Mouse (Mus musculus) forebrain, embryonic 14.5 days (tissue): ENCODE measurements at regions not wholly inside any gene's neighbourhood (a gene's known extent, or its start where the extent isn't known, plus 50 kb on each side); places are given as distances from the start of the nearest gene placed in this dataset.

Experiments
- ATAC-seq: fragments of 200-750 bp; cut with Nextera tagmentation; 2 replicates; pipeline ENCODE4 v1.8.0; 2017; ENCODE audit warnings: mild to moderate bottlenecking, moderate library complexity
- DNase-seq: peaks from one replicate; pipeline ENCODE4 v3.0.0-alpha.2; 2015; ENCODE audit warnings: low spot score
- H3K27ac ChIP-seq: fragments of 300-500 bp; sonication (generic); 2 replicates; pipeline ENCODE4 v1.5.1; 2014; ENCODE audit warnings: low read depth, mild to moderate bottlenecking, control low read depth, low read length, moderate library complexity
- H3K27me3 ChIP-seq: fragments of 300-500 bp; sonication (generic); replicated peaks from 2 replicates; pipeline ENCODE4 v1.6.1; 2014; ENCODE audit warnings: low read length, control low read depth, mixed read lengths; ENCODE audit not compliant: control insufficient read depth, insufficient read depth
- H3K36me3 ChIP-seq: fragments of 300-500 bp; sonication (generic); 2 replicates; pipeline ENCODE4 v1.6.1; 2014; ENCODE audit warnings: low read length, control low read depth; ENCODE audit not compliant: control insufficient read depth, insufficient read depth
- H3K4me1 ChIP-seq: fragments of 300-500 bp; sonication (generic); 2 replicates; pipeline ENCODE4 v1.6.1; 2014; ENCODE audit warnings: antibody characterized with exemption, low read length, control low read depth; ENCODE audit not compliant: control insufficient read depth, insufficient read depth
- H3K4me2 ChIP-seq: fragments of 300-500 bp; sonication (generic); 2 replicates; pipeline ENCODE4 v1.6.1; 2014; ENCODE audit warnings: mild to moderate bottlenecking, control low read depth, low read length
- H3K4me3 ChIP-seq: fragments of 300-500 bp; sonication (generic); 2 replicates; pipeline ENCODE4 v1.5.1; 2014; ENCODE audit warnings: low read depth, low read length, control low read depth
- H3K9ac ChIP-seq: fragments of 300-500 bp; sonication (generic); 2 replicates; pipeline ENCODE4 v1.6.1; 2014; ENCODE audit warnings: mild to moderate bottlenecking, low read length, control low read depth, moderate library complexity
- H3K9me3 ChIP-seq: fragments of 300-500 bp; sonication (generic); replicated peaks from 2 replicates; pipeline ENCODE4 v1.6.1; 2016; ENCODE audit warnings: low read length, control low read depth, mixed read lengths; ENCODE audit not compliant: control insufficient read depth
- WGBS: fragments of 180-500 bp; shearing (Covaris S2); extraction: QIAGEN DNeasy Blood & Tissue Kit; methylation state at CpG from one replicate; pipeline ENCODE4 v1.1.7; 2014; 5-methylcytosine and 5-hydroxymethylcytosine counted together

GRCm38 (mm10) chr8:82265745-82266144 is 137.3 kb downstream of the Il15 start:
- peak; percentile 8 for DNase-seq

GRCm38 (mm10) chr8:82262196-82262595 is 140.8 kb downstream of the Il15 start:
- WGBS = 63% methylated on average over 4 of the region's 4 CpGs
- Histone ChIP-seq H3K4me3 (no peak overlapping the region), H3K27me3 (no peaks in the 10 kb centered on the region), H3K4me2 (no peak overlapping the region), H3K9me3 (no peaks in the 10 kb centered on the region), H3K9ac (no peak overlapping the region), H3K27ac (no peak overlapping the region), H3K36me3 (no peaks in the 10 kb centered on the region), H3K4me1 (no peaks in the 10 kb centered on the region)
- ATAC-seq = no peak
- no peak for DNase-seq

More at GRCm38 (mm10) chr8:82265745-82266144, 137.3 kb downstream of the Il15 start:
- ATAC-seq = peak; percentile 37; the same call in 1 of the 2 replicates
- no peak overlapping the region for H3K4me2 ChIP-seq
- no peak overlapping the region for H3K27ac ChIP-seq
- H3K27me3 ChIP-seq = no peaks in the 10 kb centered on the region
- H3K9me3 ChIP-seq = no peaks in the 10 kb centered on the region
- H3K4me1 ChIP-seq = no peaks in the 10 kb centered on the region
- no peak overlapping the region for H3K4me3 ChIP-seq
- 78% methylated on average over 3 of the region's 3 CpGs for WGBS
- no peaks in the 10 kb centered on the region for H3K36me3 ChIP-seq
- H3K9ac ChIP-seq = no peak overlapping the region

DNA sequence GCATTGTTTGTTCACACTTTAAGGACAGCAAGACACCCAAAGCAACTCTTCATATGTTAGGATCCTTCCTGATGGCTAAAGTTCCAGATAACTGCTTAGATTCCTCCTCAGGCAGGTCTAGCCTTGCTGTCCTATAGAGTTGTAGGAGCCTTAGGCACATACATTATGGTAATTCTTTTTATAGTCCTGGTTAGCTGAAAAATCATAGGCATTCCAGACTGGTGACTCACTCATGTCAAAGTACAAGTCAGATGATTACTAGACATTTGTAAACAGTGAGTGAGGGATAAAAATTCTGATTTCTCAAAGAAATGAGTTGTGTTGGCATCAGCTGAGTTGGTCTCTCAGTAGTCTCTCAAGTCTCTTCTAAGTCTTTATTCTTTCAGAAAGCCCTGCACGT is 142.4 kb downstream of the Il15 start:
- no peaks in the 10 kb centered on the region for H3K4me1 ChIP-seq
- DNase-seq = no peak
- H3K9me3 ChIP-seq = no peaks in the 10 kb centered on the region
- no peak for ATAC-seq
- no peak overlapping the region for H3K4me3 ChIP-seq
- WGBS = 80% methylated on average over 1 of the region's 1 CpGs
- no peaks in the 10 kb centered on the region for H3K27me3 ChIP-seq
- no peak overlapping the region for H3K27ac ChIP-seq
- no peaks in the 10 kb centered on the region for H3K36me3 ChIP-seq
- H3K4me2 ChIP-seq = no peak overlapping the region
- H3K9ac ChIP-seq = no peak overlapping the region

- no peak for DNase-seq
- H3K27ac ChIP-seq = no peak overlapping the region
- no peaks in the 10 kb centered on the region for H3K27me3 ChIP-seq
- 92% methylated on average over 2 of the region's 2 CpGs for WGBS
- H3K4me2 ChIP-seq = no peak overlapping the region
- H3K36me3 ChIP-seq = no peaks in the 10 kb centered on the region
- no peak overlapping the region for H3K9ac ChIP-seq
- no peaks in the 10 kb centered on the region for H3K9me3 ChIP-seq
- H3K4me3 ChIP-seq = no peak overlapping the region
- no peak for ATAC-seq
- H3K4me1 ChIP-seq = no peaks in the 10 kb centered on the region
These were observed 147.2 kb downstream of the Il15 start for GRCm38 (mm10) chr8:82255815-82256214.

GRCm38 (mm10) chr8:82252406-82252805 is 150.6 kb downstream of the Il15 start:
- no peak for DNase-seq
- H3K9ac ChIP-seq = no peak overlapping the region
- H3K9me3 ChIP-seq = no peaks in the 10 kb centered on the region
- H3K36me3 ChIP-seq = no peaks in the 10 kb centered on the region
- ATAC-seq = no peak
- no peak overlapping the region for H3K4me3 ChIP-seq
- no peaks in the 10 kb centered on the region for H3K4me1 ChIP-seq
- no peak overlapping the region for H3K4me2 ChIP-seq
- H3K27ac ChIP-seq = no peak overlapping the region
- H3K27me3 ChIP-seq = no peaks in the 10 kb centered on the region

DNA sequence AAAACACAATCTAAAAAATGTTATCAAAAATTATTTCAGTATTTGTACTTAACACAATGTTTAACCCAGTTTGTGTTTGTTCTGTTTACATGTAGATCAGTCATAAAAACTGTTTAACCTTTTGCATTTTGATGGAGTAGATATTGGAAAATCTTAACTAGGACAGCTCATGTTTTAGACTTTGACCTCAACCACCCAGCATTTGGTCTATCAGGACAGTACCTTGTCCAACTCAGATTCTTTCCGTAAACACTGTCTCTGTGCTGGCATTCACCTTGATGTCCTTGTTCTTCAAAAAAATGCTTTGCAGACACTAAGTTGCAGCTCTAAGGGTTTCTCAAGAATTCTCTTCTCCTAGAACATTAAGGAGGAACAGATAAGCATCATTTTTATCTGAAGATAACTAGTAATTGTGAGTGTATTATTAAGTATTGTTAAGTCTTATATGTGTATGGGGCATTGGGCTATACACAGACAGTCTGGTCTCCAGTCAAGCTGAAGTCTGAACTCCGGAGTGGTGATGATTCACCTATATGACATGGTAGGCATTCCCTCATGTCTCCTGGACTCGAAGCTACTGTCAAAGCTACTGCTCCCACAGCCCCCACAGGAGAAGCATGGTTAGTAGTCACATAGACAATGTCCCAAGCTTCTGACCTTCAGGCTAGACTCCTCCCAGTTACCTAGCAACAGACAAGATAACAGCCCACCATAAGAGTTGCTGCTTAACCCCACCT is 153.0 kb downstream of the Il15 start:
- Histone ChIP-seq H3K4me3 (no peak overlapping the region), H3K9ac (no peak overlapping the region), H3K27ac (no peak overlapping the region), H3K4me2 (no peak overlapping the region), H3K27me3 (no peaks in the 10 kb centered on the region), H3K9me3 (no peaks in the 10 kb centered on the region), H3K36me3 (no peaks in the 10 kb centered on the region), H3K4me1 (no peaks in the 10 kb centered on the region)
- DNase-seq = no peak
- no peak for ATAC-seq
- 86% methylated on average over 3 of the region's 3 CpGs for WGBS

DNA sequence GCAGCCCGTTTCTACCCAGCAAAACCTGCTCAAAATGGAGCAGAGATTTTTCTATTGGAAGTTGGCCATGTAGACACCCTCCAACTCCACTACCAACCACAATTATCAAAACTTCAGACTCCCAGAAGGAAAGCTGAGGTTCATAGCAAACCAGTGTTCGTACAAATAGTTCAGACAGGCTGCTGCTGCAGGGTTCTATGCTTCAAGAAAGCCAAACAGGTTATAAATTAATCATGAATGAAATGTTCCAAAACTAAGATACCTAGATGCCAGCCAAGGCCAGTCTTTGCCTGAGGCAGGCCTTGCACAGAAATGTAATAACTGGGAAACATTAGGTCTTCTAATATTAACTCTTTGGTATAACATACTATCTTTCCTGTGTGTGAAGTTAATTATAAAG is 158.9 kb downstream of the Il15 start:
- Histone ChIP-seq H3K9me3 (no peaks in the 10 kb centered on the region), H3K36me3 (no peaks in the 10 kb centered on the region), H3K27me3 (no peaks in the 10 kb centered on the region), H3K9ac (no peak overlapping the region), H3K4me2 (no peak overlapping the region), H3K27ac (no peak overlapping the region), H3K4me3 (no peak overlapping the region), H3K4me1 (no peaks in the 10 kb centered on the region)
- WGBS = 78% methylated on average over 2 of the region's 2 CpGs
- ATAC-seq = no peak
- DNase-seq = no peak

DNA sequence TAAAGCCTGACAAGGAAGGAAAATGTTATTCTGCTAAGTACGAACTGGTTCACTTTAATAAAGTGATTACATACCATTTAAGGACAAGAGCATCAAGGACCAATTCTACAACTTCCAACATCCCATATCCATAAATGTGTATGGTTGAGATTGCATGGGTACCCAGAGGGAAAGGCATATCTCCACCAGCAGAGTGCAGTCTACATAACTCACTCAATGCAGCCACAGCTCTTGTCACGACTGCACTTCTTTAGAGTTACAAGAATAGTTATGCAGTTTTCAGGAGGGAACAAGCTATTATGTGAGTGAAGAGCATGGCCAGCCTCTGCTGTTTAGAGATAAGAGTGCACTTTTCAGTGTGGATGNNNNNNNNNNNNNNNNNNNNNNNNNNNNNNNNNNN is 173.1 kb downstream of the Il15 start:
- H3K36me3 ChIP-seq = no peaks in the 10 kb centered on the region
- ATAC-seq = no peak
- no peak overlapping the region for H3K4me2 ChIP-seq
- H3K9me3 ChIP-seq = no peaks in the 10 kb centered on the region
- no peaks in the 10 kb centered on the region for H3K4me1 ChIP-seq
- no peak overlapping the region for H3K9ac ChIP-seq
- WGBS = 75% methylated on average over 2 of the region's 2 CpGs
- no peaks in the 10 kb centered on the region for H3K27me3 ChIP-seq
- no peak for DNase-seq
- H3K27ac ChIP-seq = no peak overlapping the region
- no peak overlapping the region for H3K4me3 ChIP-seq

DNA sequence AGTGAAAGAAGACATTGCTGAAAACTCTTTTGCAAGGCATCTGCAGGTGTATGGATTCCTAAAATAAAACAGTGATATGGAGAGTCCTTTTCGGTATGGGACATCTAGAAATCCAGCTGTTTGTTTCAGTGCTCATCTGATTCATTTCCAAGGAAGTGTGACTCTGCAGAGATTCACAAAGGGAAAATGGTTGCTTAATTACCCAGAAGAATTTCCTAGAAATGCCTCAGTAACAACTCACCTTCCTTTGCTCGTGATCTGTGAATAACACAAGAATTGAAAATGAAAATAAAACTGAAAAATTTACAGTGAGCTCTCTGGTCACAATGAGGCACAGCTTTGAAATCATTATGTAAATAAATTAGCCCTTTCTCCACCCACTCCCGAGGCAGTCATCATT is 201.3 kb downstream of the Il15 start:
- ATAC-seq = no peak
- WGBS = 44% methylated on average over 3 of the region's 3 CpGs

More for the DNA sequence above, 201.3 kb downstream of the Il15 start:
- Histone ChIP-seq H3K27me3 (no peaks in the 10 kb centered on the region), H3K4me2 (no peak overlapping the region), H3K4me3 (no peak overlapping the region), H3K36me3 (no peaks in the 10 kb centered on the region), H3K4me1 (no peaks in the 10 kb centered on the region), H3K27ac (no peak overlapping the region), H3K9ac (no peak overlapping the region), H3K9me3 (no peaks in the 10 kb centered on the region)
- no peak for DNase-seq
